Mouse (Mus musculus) neural tube, postnatal 0 days (tissue): ENCODE results near the gene Dhcr7. TPM values are rescaled to one million over a fixed set of nuclear protein-coding genes. Genes with fewer than 3 reads are reported as not detected.

ENCODE experiments used
- microRNA-seq: library from miRNA; unstranded; fragments of <30 nt; microRNA quantifications from one replicate; pipeline ENCODE4, GENCODE M21; 2016
- polyA plus RNA-seq: library from polyadenylated mRNA; unstranded; fragments of >200 nt; fragmentation: Nextera tagmentation; extraction: Ambion mirVana; gene quantifications from 2 replicates; pipeline ENCODE4 v1.2.1, GENCODE M21; 2015

Dhcr7 gene
- 50.0 and 52.2 TPM in 2 replicates for polyA plus RNA-seq

DNA sequence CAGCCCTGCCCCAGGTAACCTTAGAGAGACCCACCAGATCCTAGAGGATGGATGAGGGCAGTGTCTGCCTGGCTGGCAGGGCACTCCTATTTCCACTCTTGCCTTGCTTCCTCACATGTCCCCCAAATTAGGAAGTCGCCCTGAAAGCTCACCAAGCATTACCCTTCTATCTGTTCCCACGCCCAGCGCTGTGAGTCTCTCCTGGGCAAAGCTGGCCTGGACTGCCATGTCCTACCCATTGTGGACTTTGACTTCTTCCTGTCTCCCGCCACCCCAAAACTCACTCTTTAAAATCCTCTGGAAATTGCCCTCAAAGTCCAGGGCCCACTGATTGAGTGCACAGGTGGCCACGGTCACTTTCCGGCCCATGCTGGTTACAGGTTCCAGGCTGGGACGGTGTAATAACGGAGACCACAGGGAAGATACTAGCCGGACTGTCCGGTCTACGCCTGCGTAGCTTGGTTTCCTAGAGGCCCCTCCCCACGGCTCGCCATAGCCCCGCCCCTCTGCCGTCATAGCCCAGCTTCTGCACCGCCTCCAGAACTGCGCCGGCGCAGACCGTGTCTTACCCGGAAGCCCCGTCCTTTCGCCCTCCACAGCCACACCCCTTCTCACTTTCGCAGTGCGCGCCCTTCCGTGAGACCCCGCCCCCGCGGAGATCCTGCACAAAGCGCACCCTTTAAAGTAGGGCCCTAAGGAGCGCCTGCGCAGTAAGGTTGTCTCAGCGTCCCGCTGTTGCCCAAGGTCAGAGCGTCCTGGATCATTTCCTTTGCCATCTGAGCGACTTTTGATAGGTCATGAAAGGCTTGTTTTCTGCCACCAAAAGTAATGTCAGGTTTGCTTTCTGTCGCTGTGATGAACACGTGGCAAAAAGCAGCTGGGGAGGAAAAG, at the start of gene Dhcr7, which contains the start of gene Nadsyn1:
Gene Dhcr7, plus strand, starts transcription at position 771 of the 891 bp plus-strand sequence.
Gene Nadsyn1, minus strand, starts transcription at position 475 of the 891 bp plus-strand sequence.

DNA sequence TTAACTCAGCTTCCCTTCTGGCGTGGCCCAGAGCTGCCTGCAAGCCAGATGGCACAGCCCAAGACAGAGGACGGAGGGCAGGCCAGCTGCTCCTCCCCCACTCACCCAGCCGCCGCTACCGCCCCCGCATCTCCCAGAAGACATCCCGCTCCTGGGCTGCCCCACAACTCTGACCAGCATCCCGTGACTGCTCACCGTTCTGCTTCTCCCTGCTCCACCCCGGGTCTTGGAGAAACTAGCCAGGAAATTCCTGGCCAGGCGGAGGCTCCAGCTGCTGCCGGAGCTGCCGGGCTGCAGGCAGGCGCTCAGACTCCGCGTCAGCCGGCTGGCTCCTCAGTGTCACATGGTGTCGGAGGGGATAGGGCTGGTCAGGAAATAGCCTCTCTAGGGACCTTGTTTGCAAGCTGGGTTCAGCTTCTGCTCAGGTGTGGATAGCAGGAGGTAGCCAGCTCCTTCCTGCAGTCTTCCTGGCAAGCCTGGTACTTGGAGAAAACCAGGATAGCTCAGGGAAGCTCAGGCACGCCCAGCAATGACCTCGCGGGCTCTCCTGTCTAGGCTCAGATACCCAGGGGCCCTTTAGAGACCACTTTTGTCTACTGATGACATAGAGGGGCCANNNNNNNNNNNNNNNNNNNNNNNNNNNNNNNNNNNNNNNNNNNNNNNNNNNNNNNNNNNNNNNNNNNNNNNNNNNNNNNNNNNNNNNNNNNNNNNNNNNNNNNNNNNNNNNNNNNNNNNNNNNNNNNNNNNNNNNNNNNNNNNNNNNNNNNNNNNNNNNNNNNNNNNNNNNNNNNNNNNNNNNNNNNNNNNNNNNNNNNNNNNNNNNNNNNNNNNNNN, 38.7 kb upstream of the Dhcr7 start, which contains the start of gene Mrgpre:
Gene Mrgpre, minus strand, starts transcription at position 505 of the 834 bp plus-strand sequence.

DNA sequence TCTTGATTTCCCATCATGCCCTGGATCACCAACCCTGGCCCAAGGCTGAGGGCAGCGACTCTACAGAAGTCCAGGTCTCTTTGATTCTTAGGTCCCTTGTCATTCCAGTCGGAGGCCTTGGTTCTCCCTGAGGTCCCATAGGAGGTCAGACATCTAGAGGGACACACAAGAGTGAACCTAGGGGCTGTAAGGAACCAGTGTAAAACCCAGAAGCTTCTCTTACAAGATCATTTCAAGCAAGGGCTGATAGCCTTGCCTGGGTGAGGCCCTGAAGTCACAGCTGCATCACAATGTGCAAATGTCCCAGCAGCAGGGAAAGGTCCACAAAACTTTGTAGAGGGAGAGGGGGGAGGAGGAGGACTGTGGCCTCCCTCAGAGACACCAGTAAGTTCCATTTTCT, 43.6 kb downstream of the Dhcr7 start, which contains the start of gene Gm498:
Gene Gm498, plus strand, starts transcription at position 301 of the 400 bp plus-strand sequence.

Small RNA genes within 50 kb of the gene (microRNA-seq; reads per million reads assigned to microRNA genes)
- gene Gm22064: not detected

Other genes starting within 250 kb of the Dhcr7 start
- gene Cars, start 223.1 kb upstream of the Dhcr7 start, polyA plus RNA-seq: 64.1 and 70.4 TPM in 2 replicates
- 0.06 and 0.15 TPM in 2 replicates for gene Tnfrsf26, start 194.4 kb upstream of the Dhcr7 start, polyA plus RNA-seq
- 5.6 and 5.9 TPM in 2 replicates for gene Tnfrsf22, start 173.5 kb upstream of the Dhcr7 start, polyA plus RNA-seq
- 0.87 and 0.94 TPM in 2 replicates for gene Tnfrsf23, start 137.3 kb upstream of the Dhcr7 start, polyA plus RNA-seq
- gene Osbpl5, start 66.2 kb upstream of the Dhcr7 start, polyA plus RNA-seq: 24.6 and 28.1 TPM in 2 replicates
- not detected in 2 replicates for gene Mrgprg, start 56.2 kb upstream of the Dhcr7 start, polyA plus RNA-seq
- 5.0 and 7.7 TPM in 2 replicates for gene Mrgpre, start 38.6 kb upstream of the Dhcr7 start, polyA plus RNA-seq
- gene Nadsyn1, start 296 bp upstream of the Dhcr7 start, polyA plus RNA-seq: 4.3 and 5.8 TPM in 2 replicates
- gene Gm498, start 43.7 kb downstream of the Dhcr7 start, polyA plus RNA-seq: not detected in 2 replicates
- 9.0 and 11.5 TPM in 2 replicates for gene Shank2, start 178.8 kb downstream of the Dhcr7 start, polyA plus RNA-seq